Mouse (Mus musculus) ES-Bruce4 (cell line): Measurements from ENCODE around the gene Rab33a. TPM values are rescaled to one million over a fixed set of nuclear protein-coding genes. Genes with fewer than 3 reads are reported as not detected.

Source experiments
- H3K27ac ChIP-seq: 2 replicates; pipeline ENCODE4 v1.5.1; 2012; ENCODE audit warnings: low read length, inconsistent platforms; ENCODE audit not compliant: insufficient read depth
- H3K27me3 ChIP-seq: 2 replicates; pipeline ENCODE4 v1.6.1; 2012; ENCODE audit warnings: mild to moderate bottlenecking, low read length, inconsistent platforms; ENCODE audit not compliant: control insufficient read depth, poor library complexity, insufficient read depth, severe bottlenecking
- H3K36me3 ChIP-seq: 2 replicates; pipeline ENCODE4 v1.6.1; 2012; ENCODE audit warnings: inconsistent platforms, mild to moderate bottlenecking, low read length, moderate library complexity; ENCODE audit not compliant: control insufficient read depth, poor library complexity, insufficient read depth, severe bottlenecking
- H3K4me1 ChIP-seq: one replicate; pipeline ENCODE4 v1.8.1; 2011; ENCODE audit warnings: low read length; ENCODE audit not compliant: control insufficient read depth, insufficient read depth
- H3K4me3 ChIP-seq: 2 replicates; pipeline ENCODE4 v1.5.1; 2011; ENCODE audit warnings: low read depth, mild to moderate bottlenecking, low read length
- H3K9ac ChIP-seq: 2 replicates; pipeline ENCODE4 v1.6.1; 2012; ENCODE audit warnings: low read depth, mild to moderate bottlenecking, inconsistent platforms; ENCODE audit not compliant: poor library complexity, severe bottlenecking
- H3K9me3 ChIP-seq: replicated peaks from 2 replicates; pipeline ENCODE4 v1.6.1; 2012; ENCODE audit warnings: mild to moderate bottlenecking, low read length, inconsistent platforms; ENCODE audit not compliant: control insufficient read depth, poor library complexity, insufficient read depth, severe bottlenecking
- CTCF ChIP-seq: IDR thresholded peaks from one replicate; pipeline ENCODE4 v1.8.1; 2011; ENCODE audit warnings: low read depth, low read length
- EP300 ChIP-seq: IDR thresholded peaks from 2 replicates; pipeline ENCODE4 v1.6.1; 2011; ENCODE audit warnings: low read depth, low read length; ENCODE audit not compliant: insufficient read depth
- POLR2A ChIP-seq: IDR thresholded peaks from one replicate; pipeline ENCODE4 v1.8.1; 2011; ENCODE audit warnings: low read length; ENCODE audit not compliant: insufficient read depth
- polyA plus RNA-seq: library from polyadenylated mRNA; stranded (reverse); fragments of >200 nt; gene quantifications from 2 replicates; pipeline ENCODE4 v1.2.4, GENCODE M21; 2011; ENCODE audit warnings: low read depth; ENCODE audit not compliant: missing spikeins, insufficient read depth, insufficient read length

The Rab33a gene
- 0.97 and 1.4 TPM in 2 replicates for polyA plus RNA-seq

DNA sequence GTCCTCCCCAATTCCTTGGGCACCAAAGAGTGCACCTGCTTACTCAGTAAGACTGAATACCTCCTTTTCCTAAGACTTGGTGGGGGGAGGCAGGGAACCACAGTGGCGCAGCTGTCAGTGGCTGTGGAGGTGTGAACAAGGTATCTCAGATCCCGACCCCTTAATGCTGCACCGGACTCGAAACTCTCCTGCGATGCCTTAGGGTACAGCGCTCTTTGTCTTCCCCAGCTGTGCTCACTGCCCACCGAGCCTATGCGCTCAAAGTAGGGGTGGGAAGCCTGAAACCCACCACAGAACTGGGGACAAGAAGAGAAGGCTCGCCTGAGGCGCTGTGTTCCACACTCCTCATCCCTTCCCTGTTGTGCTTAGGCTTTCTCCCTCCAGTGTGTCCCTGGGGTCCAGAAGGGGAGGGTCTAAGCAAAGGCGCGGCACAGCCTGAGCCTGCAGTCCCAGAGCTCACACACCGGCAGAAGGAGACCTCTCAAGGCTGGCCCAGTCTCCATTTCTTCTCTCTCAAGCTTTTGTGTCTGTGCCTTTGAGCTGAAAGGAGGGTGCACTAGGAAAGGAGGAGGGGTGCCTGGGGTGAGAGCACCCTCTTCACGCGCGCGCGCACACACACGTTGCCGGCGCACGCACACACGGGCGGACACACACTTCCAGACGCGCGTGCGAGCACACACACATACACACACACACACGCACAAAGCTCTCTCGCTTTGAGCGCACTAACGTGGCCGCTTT, at the start of gene Rab33a:
Rab33a (plus strand) TSS at position 478 of the 741 bp plus-strand sequence.
- TF ChIP-seq EP300, result no peak
- no peak for TF ChIP-seq POLR2A
- H3K36me3 ChIP-seq, result no peaks in the 10 kb centered on the region
- H3K27me3 ChIP-seq, result no peaks in the 10 kb centered on the region; the same call in 1 of the 2 replicates
- peak within 1 kb of the TSS; percentile 31 for H3K9ac ChIP-seq
- H3K27ac ChIP-seq, result no peak within 1 kb of the TSS
- H3K9me3 ChIP-seq, result no peaks in the 10 kb centered on the region
- no peaks in the 10 kb centered on the region for H3K4me1 ChIP-seq
- H3K4me3 ChIP-seq, result peak within 1 kb of the TSS; percentile 63

DNA sequence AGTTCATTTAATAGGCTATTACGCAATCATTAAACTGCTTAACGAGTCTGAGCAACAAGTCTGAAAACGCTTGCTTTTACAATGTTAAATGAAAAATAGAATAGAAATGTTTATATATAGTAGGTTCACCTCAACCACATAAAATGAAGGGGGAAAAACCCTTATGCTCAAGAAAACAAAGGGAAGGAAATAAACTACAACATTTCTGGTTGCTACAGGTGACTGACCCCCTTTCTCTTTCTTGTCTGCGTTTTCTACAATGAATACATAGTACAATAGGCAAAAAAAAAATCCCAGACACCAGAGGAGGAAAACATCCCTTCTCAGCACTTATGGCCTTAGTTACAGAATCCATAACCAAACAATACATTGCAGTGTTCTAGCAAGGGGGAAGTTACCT, 38.0 kb upstream of the Rab33a start:
- Histone ChIP-seq H3K9ac (no peak overlapping the region), H3K4me1 (no peaks in the 10 kb centered on the region), H3K36me3 (peaks cover 13% of the 10 kb centered on the region), H3K9me3 (no peaks in the 10 kb centered on the region), H3K27ac (no peak overlapping the region), H3K4me3 (no peak overlapping the region), H3K27me3 (no peaks in the 10 kb centered on the region)
- no peak for TF ChIP-seq POLR2A
- no peak for TF ChIP-seq EP300
- TF ChIP-seq CTCF, result no peak

GRCm38 (mm10) chrX:48481687-48482086, 37.4 kb upstream of the Rab33a start:
- H3K36me3 ChIP-seq, result peaks cover 11% of the 10 kb centered on the region
- TF ChIP-seq CTCF, result no peak
- no peak for TF ChIP-seq POLR2A
- no peak for TF ChIP-seq EP300
- H3K4me1 ChIP-seq, result no peaks in the 10 kb centered on the region

GRCm38 (mm10) chrX:48493763-48494162, 25.3 kb upstream of the Rab33a start:
- no peaks in the 10 kb centered on the region for H3K9me3 ChIP-seq
- no peak overlapping the region for H3K27ac ChIP-seq
- no peaks in the 10 kb centered on the region for H3K4me1 ChIP-seq
- no peak overlapping the region for H3K4me3 ChIP-seq
- TF ChIP-seq CTCF, result no peak
- TF ChIP-seq EP300, result no peak
- no peak for TF ChIP-seq POLR2A
- no peak overlapping the region for H3K9ac ChIP-seq
- peaks cover 11% of the 10 kb centered on the region for H3K36me3 ChIP-seq
- no peaks in the 10 kb centered on the region for H3K27me3 ChIP-seq

More at GRCm38 (mm10) chrX:48481687-48482086, 37.4 kb upstream of the Rab33a start:
- H3K9ac ChIP-seq, result no peak overlapping the region
- H3K4me3 ChIP-seq, result no peak overlapping the region
- no peaks in the 10 kb centered on the region for H3K27me3 ChIP-seq
- H3K9me3 ChIP-seq, result no peaks in the 10 kb centered on the region
- no peak overlapping the region for H3K27ac ChIP-seq

GRCm38 (mm10) chrX:48513166-48513807, 5.8 kb upstream of the Rab33a start, which contains the start of gene Aifm1:
TSS of gene Aifm1 (minus strand) at chrX:48513563.
- peak within 1 kb of the TSS; percentile 72 for H3K9ac ChIP-seq
- H3K4me1 ChIP-seq, result no peaks in the 10 kb centered on the region
- H3K36me3 ChIP-seq, result no peaks in the 10 kb centered on the region; the same call in 1 of the 2 replicates
- TF ChIP-seq EP300 (no peak), POLR2A (peak; percentile 23), CTCF (no peak)
- peak within 1 kb of the TSS; percentile 88 for H3K4me3 ChIP-seq
- H3K27ac ChIP-seq, result no peak within 1 kb of the TSS
- H3K9me3 ChIP-seq, result no peaks in the 10 kb centered on the region
- H3K27me3 ChIP-seq, result no peaks in the 10 kb centered on the region

- H3K9me3 ChIP-seq, result no peaks in the 10 kb centered on the region
- no peak overlapping the region for H3K4me3 ChIP-seq
- TF ChIP-seq POLR2A (no peak), EP300 (no peak), CTCF (no peak)
- no peaks in the 10 kb centered on the region for H3K4me1 ChIP-seq
- no peaks in the 10 kb centered on the region; the same call in 1 of the 2 replicates for H3K36me3 ChIP-seq
- H3K9ac ChIP-seq, result no peak overlapping the region
- no peak overlapping the region for H3K27ac ChIP-seq
- H3K27me3 ChIP-seq, result no peaks in the 10 kb centered on the region
These were observed 5.3 kb upstream of the Rab33a start for GRCm38 (mm10) chrX:48513824-48514223.
